ENCODE assay signal across 16 mouse cellular contexts in genomic region chr6:49965944-49966545, GRCm38 (mm10).
DNase-seq lines count a peak whose midpoint lies in the region; ATAC-seq and TF ChIP-seq lines count a peak whose summit lies in the region.
"Had no signal": no experiment of that assay in that cellular context is flagged by ENCODE, and none has a peak within 500 bp of the region (broad histone marks: within the 10 kb centered on the region; RNA-seq: fewer than 3 reads in every experiment).

No protein-coding gene starts in this region.

- 74% methylated on average over 5 of the region's 5 CpGs for WGBS in kidney, embryonic 14.5 days
- WGBS in large intestine, adult 2 months, result 32% methylated on average over 5 of the region's 5 CpGs
- WGBS in forebrain, embryonic 13.5 days, result 85% methylated on average over 5 of the region's 5 CpGs

- DNase-seq in heart, adult 11 months, result peak; percentile 76
- DNase-seq in heart, adult 18-20 months, result no peak
- DNase-seq in large intestine, adult 2 months (ENCODE audit: low read depth, low spot score), result peak; percentile 45
- DNase-seq in layer of hippocampus, adult 18-20 months (ENCODE audit: low spot score in 2 of 2), result no peak
- no peak for DNase-seq in frontal cortex, adult 2 months (ENCODE audit: extremely low spot score in 1 of 2, low spot score in 1 of 2)
- DNase-seq in gastrocnemius, adult 2 months, result no peak
- DNase-seq: cerebellum, adult 11 months; cerebellum, postnatal 36 days; heart, adult 2 months; thymus, adult 2 months had no signal

- intact Hi-C loops in gastrocnemius, adult 2 months (cut with DNase I), result no loop called here

- no peak overlapping the region for H3K9ac ChIP-seq in kidney, embryonic 14.5 days (ENCODE audit: low read depth, low read length)
- no peak overlapping the region for H3K9ac ChIP-seq in forebrain, embryonic 13.5 days
- H3K9ac ChIP-seq: lung, embryonic 15.5 days; neural tube, embryonic 12.5 days had no signal

- TF ChIP-seq CTCF in gastrocnemius, adult 2 months (IDR thresholded peaks at IDR 0.05), result no peak

- H3K4me1 ChIP-seq in kidney, embryonic 14.5 days (ENCODE audit: control insufficient read depth, insufficient read depth, low read length), result no peaks in the 10 kb centered on the region
- no peaks in the 10 kb centered on the region for H3K4me1 ChIP-seq in forebrain, embryonic 13.5 days
- H3K4me1 ChIP-seq: neural tube, embryonic 12.5 days had no signal

- H3K27me3 ChIP-seq in kidney, embryonic 14.5 days (ENCODE audit: control insufficient read depth, insufficient read depth, low read length), result no peaks in the 10 kb centered on the region
- no peaks in the 10 kb centered on the region for H3K27me3 ChIP-seq in forebrain, embryonic 13.5 days
- H3K27me3 ChIP-seq: lung, embryonic 15.5 days; neural tube, embryonic 12.5 days had no signal

- ATAC-seq in kidney, embryonic 14.5 days (ENCODE audit: low FRiP score, low TSS enrichment), result 0 out of 2 replicates have a peak, but pooled peaks have one; percentile 43
- ATAC-seq in forebrain, embryonic 13.5 days, result no peak

- no peaks in the 10 kb centered on the region for H3K36me3 ChIP-seq in kidney, embryonic 14.5 days (ENCODE audit: control insufficient read depth, insufficient read depth, low read length)
- no peaks in the 10 kb centered on the region for H3K36me3 ChIP-seq in forebrain, embryonic 13.5 days (ENCODE audit: poor library complexity, severe bottlenecking)
- H3K36me3 ChIP-seq: lung, embryonic 15.5 days; neural tube, embryonic 12.5 days had no signal

- no peak overlapping the region for H3K4me2 ChIP-seq in kidney, embryonic 14.5 days (replicated peaks; ENCODE audit: low read depth, low read length)
- no peak overlapping the region for H3K4me2 ChIP-seq in forebrain, embryonic 13.5 days
- H3K4me2 ChIP-seq: liver, embryonic 11.5 days; lung, embryonic 15.5 days; neural tube, embryonic 12.5 days had no signal

- peak overlapping the region; percentile 30; the same call in 1 of the 2 replicates for H3K27ac ChIP-seq in kidney, embryonic 14.5 days (ENCODE audit: low read depth, low read length)
- no peak overlapping the region for H3K27ac ChIP-seq in forebrain, embryonic 13.5 days
- H3K27ac ChIP-seq in gastrocnemius, adult 2 months, result no peak overlapping the region
- H3K27ac ChIP-seq: heart, adult 2 months; lung, embryonic 15.5 days; neural tube, embryonic 12.5 days had no signal

- no peaks in the 10 kb centered on the region for H3K9me3 ChIP-seq in kidney, embryonic 14.5 days (ENCODE audit: control insufficient read depth, low read length)
- H3K9me3 ChIP-seq in forebrain, embryonic 13.5 days (replicated peaks), result no peaks in the 10 kb centered on the region
- H3K9me3 ChIP-seq: lung, embryonic 15.5 days; megakaryocyte, embryonic 14.5 days; neural tube, embryonic 12.5 days had no signal

- no peak overlapping the region for H3K4me3 ChIP-seq in kidney, embryonic 14.5 days (ENCODE audit: low read length)
- no peak overlapping the region for H3K4me3 ChIP-seq in forebrain, embryonic 13.5 days
- H3K4me3 ChIP-seq in gastrocnemius, adult 2 months, result no peak overlapping the region
- H3K4me3 ChIP-seq: heart, adult 2 months; lung, embryonic 15.5 days; megakaryocyte, embryonic 14.5 days; neural tube, embryonic 12.5 days had no signal

Comparison
In these comparisons a context has a peak if more than half of its experiments do, and no peak if none do; other contexts are left out.
1. DNase-seq: peak in heart, adult 11 months (single experiment) and large intestine, adult 2 months (single experiment); none in heart, adult 18-20 months (0 of 2), layer of hippocampus, adult 18-20 months (0 of 2), frontal cortex, adult 2 months (0 of 2) and gastrocnemius, adult 2 months (single experiment).